Mouse (Mus musculus) stomach, embryonic 15.5 days (tissue): ENCODE results near the gene Mip. TPM values are rescaled to one million over a fixed set of nuclear protein-coding genes. Genes with fewer than 3 reads are reported as not detected.
"Not testable (repeated sequence)": the region's sequence is repeated elsewhere in the genome, so short reads cannot be mapped to it uniquely, and the experiment has no call there.

Experiments used
- ATAC-seq: fragments of 200-750 bp; cut with Nextera tagmentation; 2 replicates; pipeline ENCODE4 v1.8.0; 2017; ENCODE audit warnings: low read depth, moderate number of reproducible peaks, moderate TSS enrichment; ENCODE audit not compliant: insufficient read depth, low FRiP score
- H3K27ac ChIP-seq: fragments of 300-500 bp; sonication (generic); 2 replicates; pipeline ENCODE4 v1.5.1; 2015; ENCODE audit warnings: mild to moderate bottlenecking, inconsistent platforms
- H3K27me3 ChIP-seq: fragments of 300-500 bp; sonication (generic); replicated peaks from 2 replicates; pipeline ENCODE4 v1.6.1; 2015; ENCODE audit warnings: inconsistent platforms
- H3K36me3 ChIP-seq: fragments of 300-500 bp; sonication (generic); 2 replicates; pipeline ENCODE4 v1.6.1; 2015; ENCODE audit warnings: inconsistent platforms
- H3K4me1 ChIP-seq: fragments of 300-500 bp; sonication (generic); 2 replicates; pipeline ENCODE4 v1.6.1; 2015; ENCODE audit warnings: inconsistent platforms
- H3K4me2 ChIP-seq: fragments of 300-500 bp; sonication (generic); 2 replicates; pipeline ENCODE4 v1.6.1; 2015; ENCODE audit warnings: mild to moderate bottlenecking, inconsistent platforms
- H3K4me3 ChIP-seq: fragments of 300-500 bp; sonication (generic); replicated peaks from 2 replicates; pipeline ENCODE4 v1.5.1; 2015; ENCODE audit warnings: inconsistent platforms
- H3K9ac ChIP-seq: fragments of 300-500 bp; sonication (generic); 2 replicates; pipeline ENCODE4 v1.6.1; 2015; ENCODE audit warnings: inconsistent platforms
- H3K9me3 ChIP-seq: fragments of 300-500 bp; sonication (generic); 2 replicates; pipeline ENCODE4 v1.6.1; 2016; ENCODE audit warnings: inconsistent platforms
- WGBS: fragments of 180-500 bp; shearing (Covaris S2); methylation state at CpG from one replicate; pipeline ENCODE4 v1.1.7; 2015; 5-methylcytosine and 5-hydroxymethylcytosine counted together
- polyA plus RNA-seq: library from polyadenylated mRNA; unstranded; fragments of >200 nt; fragmentation: Nextera tagmentation; extraction: Ambion mirVana; gene quantifications from 2 replicates; pipeline ENCODE4 v1.2.1, GENCODE M21; 2015

The Mip gene
- polyA plus RNA-seq, 1 experiment from 2014 or later: not detected

GRCm38 (mm10) chr10:128275374-128275773 is 49.7 kb downstream of the Mip start:
- not testable (repeated sequence) for H3K9ac ChIP-seq, ATAC-seq
- 94% methylated on average over 1 of the region's 1 CpGs for whole genome bisulfite sequencing

GRCm38 (mm10) chr10:128278158-128278557 is 52.5 kb downstream of the Mip start:
- H3K4me1 ChIP-seq: no peaks in the 10 kb centered on the region
- 58% methylated on average over 6 of the region's 6 CpGs for WGBS
- no peak overlapping the region for H3K27ac ChIP-seq
- no peak overlapping the region for H3K4me3 ChIP-seq
- peaks cover 17% of the 10 kb centered on the region for H3K36me3 ChIP-seq
- H3K27me3 ChIP-seq: no peaks in the 10 kb centered on the region
- H3K9ac ChIP-seq: no peak overlapping the region
- no peak overlapping the region for H3K4me2 ChIP-seq
- H3K9me3 ChIP-seq: no peaks in the 10 kb centered on the region
- ATAC-seq: 0 out of 2 replicates have a peak, but pooled peaks have one; percentile 10

More at GRCm38 (mm10) chr10:128275374-128275773, 49.7 kb downstream of the Mip start:
- H3K27me3 ChIP-seq, H3K9me3 ChIP-seq, H3K4me1 ChIP-seq, H3K4me2 ChIP-seq, H3K27ac ChIP-seq, H3K4me3 ChIP-seq: not testable (repeated sequence)
- peaks cover 15% of the 10 kb centered on the region; the same call in 1 of the 2 replicates for H3K36me3 ChIP-seq

GRCm38 (mm10) chr10:128280943-128281342 is 55.3 kb downstream of the Mip start:
- WGBS: 78% methylated on average over 6 of the region's 6 CpGs
- Histone ChIP-seq H3K9ac (no peak overlapping the region), H3K27ac (no peak overlapping the region), H3K4me3 (no peak overlapping the region), H3K36me3 (peaks cover 33% of the 10 kb centered on the region), H3K4me1 (no peaks in the 10 kb centered on the region), H3K4me2 (no peak overlapping the region), H3K9me3 (no peaks in the 10 kb centered on the region), H3K27me3 (no peaks in the 10 kb centered on the region)
- no peak for ATAC-seq

Other genes with a start within 250 kb of the Mip start
- gene Hsd17b6, start 218.2 kb upstream of the Mip start, polyA plus RNA-seq: not detected in 2 replicates
- gene Prim1, start 210.7 kb upstream of the Mip start, polyA plus RNA-seq: 69.9 and 75.1 TPM in 2 replicates
- 639 and 789 TPM in 2 replicates for gene Naca, start 190.3 kb upstream of the Mip start, polyA plus RNA-seq
- gene Ptges3, start 166.9 kb upstream of the Mip start, polyA plus RNA-seq: 522 and 529 TPM in 2 replicates
- gene Atp5b, start 142.6 kb upstream of the Mip start, polyA plus RNA-seq: 2,393 and 2,495 TPM in 2 replicates
- gene Baz2a, start 134.3 kb upstream of the Mip start, polyA plus RNA-seq: 10.1 and 11.7 TPM in 2 replicates
- gene Rbms2, start 45.5 kb upstream of the Mip start, polyA plus RNA-seq: 27.3 and 29.8 TPM in 2 replicates
- 4.3 and 5.2 TPM in 2 replicates for gene Gls2, start 31.4 kb upstream of the Mip start, polyA plus RNA-seq
- 31.1 and 34.6 TPM in 2 replicates for gene Spryd4, start 14.0 kb upstream of the Mip start, polyA plus RNA-seq
- 43.7 and 46.4 TPM in 2 replicates for gene Timeless, start 6.2 kb downstream of the Mip start, polyA plus RNA-seq
- gene Apon, start 28.3 kb downstream of the Mip start, polyA plus RNA-seq: 0.24 and 0.55 TPM in 2 replicates
- 2.8 and 8.5 TPM in 2 replicates for gene Apof, start 42.8 kb downstream of the Mip start, polyA plus RNA-seq
- 13.0 and 16.3 TPM in 2 replicates for gene Stat2, start 44.7 kb downstream of the Mip start, polyA plus RNA-seq
- 0.40 and 0.46 TPM in 2 replicates for gene Il23a, start 72.9 kb downstream of the Mip start, polyA plus RNA-seq
- gene Pan2, start 77.5 kb downstream of the Mip start, polyA plus RNA-seq: 27.1 and 31.2 TPM in 2 replicates
- gene Cnpy2, start 96.6 kb downstream of the Mip start, polyA plus RNA-seq: 331 and 344 TPM in 2 replicates
- gene Cs, start 111.9 kb downstream of the Mip start, polyA plus RNA-seq: 192 and 212 TPM in 2 replicates
- gene Coq10a, start 143.2 kb downstream of the Mip start, polyA plus RNA-seq: 14.0 and 14.5 TPM in 2 replicates
- gene Ankrd52, start 151.3 kb downstream of the Mip start, polyA plus RNA-seq: 12.8 and 15.8 TPM in 2 replicates
- 34.5 and 39.4 TPM in 2 replicates for gene Slc39a5, start 175.4 kb downstream of the Mip start, polyA plus RNA-seq
- gene Nabp2, start 185.7 kb downstream of the Mip start, polyA plus RNA-seq: 66.3 and 81.0 TPM in 2 replicates
- gene Rnf41, start 185.8 kb downstream of the Mip start, polyA plus RNA-seq: 33.2 and 35.4 TPM in 2 replicates
- gene Smarcc2, start 233.4 kb downstream of the Mip start, polyA plus RNA-seq: 63.1 and 70.0 TPM in 2 replicates